Mouse (Mus musculus): ENCODE measurements around the gene 9130230L23Rik. TPM values are rescaled to one million over a fixed set of nuclear protein-coding genes. Genes with fewer than 3 reads are reported as not detected.

The 9130230L23Rik gene
- polyA plus RNA-seq, 1 experiment from 2014 or later, result 1.7 TPM

GRCm38 (mm10) chr5:66040744-66041279, 36.7 kb upstream of the 9130230L23Rik start:
- H3K36me3 ChIP-seq (ENCODE audit: insufficient read depth, low read length), result no peaks in the 10 kb centered on the region
- no peak overlapping the region for H3K4me2 ChIP-seq (replicated peaks; ENCODE audit: low read depth, low read length)
- TF ChIP-seq EP300 (IDR thresholded peaks at IDR 0.05) (no peak), CTCF (IDR thresholded peaks at IDR 0.05) (no peak)
- H3K4me1 ChIP-seq (ENCODE audit: insufficient read depth, low read depth, low read length), result peaks cover 14% of the 10 kb centered on the region
- no peak overlapping the region for H3K4me3 ChIP-seq (ENCODE audit: low read depth, low read length)
- DNase-seq (ENCODE audit: low spot score) (no peak), ATAC-seq (no peak)
- H3K9me3 ChIP-seq (ENCODE audit: low read length), result no peaks in the 10 kb centered on the region
- no peaks in the 10 kb centered on the region for H3K27me3 ChIP-seq (replicated peaks; ENCODE audit: insufficient read depth, low read length)
- H3K27ac ChIP-seq (ENCODE audit: low read length), result no peak overlapping the region
- WGBS, result 59% methylated on average over 7 of the region's 7 CpGs
- H3K9ac ChIP-seq (replicated peaks; ENCODE audit: low read depth), result no peak overlapping the region

DNA sequence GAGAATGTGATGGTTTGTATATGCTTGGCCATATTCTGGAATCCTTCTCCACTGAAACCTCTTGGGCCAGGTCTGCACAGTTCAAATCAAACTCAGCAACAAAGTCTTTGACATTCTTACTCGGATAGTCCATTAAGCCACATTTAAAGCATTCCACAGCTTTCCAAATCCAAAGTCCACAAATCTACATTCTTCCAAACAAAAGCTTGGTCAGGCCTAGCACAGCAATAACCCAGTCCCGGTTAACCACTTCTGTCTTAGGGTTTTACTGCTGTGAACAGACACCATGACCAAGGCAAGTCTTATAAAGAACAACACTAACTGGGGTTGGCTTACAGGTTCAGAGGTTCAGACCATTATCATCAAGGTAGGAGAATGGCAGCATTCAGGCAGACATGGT, 35.7 kb upstream of the 9130230L23Rik start:
- H3K4me3 ChIP-seq (ENCODE audit: low read depth, low read length), result no peak overlapping the region
- H3K27ac ChIP-seq (ENCODE audit: low read length), result no peak overlapping the region
- H3K4me1 ChIP-seq (ENCODE audit: insufficient read depth, low read depth, low read length), result peaks cover 14% of the 10 kb centered on the region
- no peak overlapping the region for H3K9ac ChIP-seq (replicated peaks; ENCODE audit: low read depth)
- no peak for DNase-seq (ENCODE audit: low spot score)
- no peaks in the 10 kb centered on the region for H3K27me3 ChIP-seq (replicated peaks; ENCODE audit: insufficient read depth, low read length)
- TF ChIP-seq CTCF (IDR thresholded peaks at IDR 0.05), result no peak
- no peak for TF ChIP-seq EP300 (IDR thresholded peaks at IDR 0.05)
- H3K9me3 ChIP-seq (ENCODE audit: low read length), result no peaks in the 10 kb centered on the region
- no peak for ATAC-seq
- no peak overlapping the region for H3K4me2 ChIP-seq (replicated peaks; ENCODE audit: low read depth, low read length)
- WGBS, result 84% methylated on average over 2 of the region's 2 CpGs
- no peaks in the 10 kb centered on the region for H3K36me3 ChIP-seq (ENCODE audit: insufficient read depth, low read length)

DNA sequence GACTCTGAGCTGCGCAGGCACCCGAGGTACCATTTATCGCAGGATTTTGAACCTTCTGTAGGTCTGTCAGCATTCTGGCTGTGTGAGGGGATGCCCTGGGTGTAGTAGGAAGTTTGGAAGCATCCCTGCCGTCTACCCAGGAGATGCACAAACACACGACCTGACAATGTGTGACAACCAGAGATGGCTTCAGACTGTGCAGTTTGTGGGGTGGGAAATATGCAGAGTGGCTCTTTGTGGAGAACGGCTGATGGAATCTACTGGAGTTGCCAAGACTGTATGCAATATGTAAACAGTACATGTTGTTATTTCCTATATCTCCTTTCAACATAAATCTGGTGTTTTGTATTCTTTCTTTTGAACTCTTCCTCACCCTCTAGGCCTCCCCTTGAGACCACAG, 33.0 kb upstream of the 9130230L23Rik start:
- ATAC-seq (peak; percentile 34; the same call in 1 of the 2 replicates), DNase-seq (ENCODE audit: low spot score) (peak; percentile 43)
- no peak overlapping the region for H3K9ac ChIP-seq (replicated peaks; ENCODE audit: low read depth)
- 48% methylated on average over 6 of the region's 6 CpGs for WGBS
- H3K27ac ChIP-seq (ENCODE audit: low read length), result no peak overlapping the region
- H3K4me1 ChIP-seq (ENCODE audit: insufficient read depth, low read depth, low read length), result peaks cover 14% of the 10 kb centered on the region
- no peaks in the 10 kb centered on the region for H3K36me3 ChIP-seq (ENCODE audit: insufficient read depth, low read length)
- no peak overlapping the region for H3K4me2 ChIP-seq (replicated peaks; ENCODE audit: low read depth, low read length)
- H3K9me3 ChIP-seq (ENCODE audit: low read length), result no peaks in the 10 kb centered on the region
- H3K4me3 ChIP-seq (ENCODE audit: low read depth, low read length), result no peak overlapping the region
- no peaks in the 10 kb centered on the region for H3K27me3 ChIP-seq (replicated peaks; ENCODE audit: insufficient read depth, low read length)
- no peak for TF ChIP-seq EP300 (IDR thresholded peaks at IDR 0.05)
- TF ChIP-seq CTCF (IDR thresholded peaks at IDR 0.05), result no peak

- 39% methylated on average over 7 of the region's 7 CpGs for WGBS
- TF ChIP-seq CTCF (IDR thresholded peaks at IDR 0.05) (no peak), EP300 (IDR thresholded peaks at IDR 0.05) (no peak)
- no peak for ATAC-seq
- H3K9ac ChIP-seq (replicated peaks; ENCODE audit: low read depth), result no peak overlapping the region
- H3K27ac ChIP-seq (ENCODE audit: low read length), result no peak overlapping the region
- no peaks in the 10 kb centered on the region for H3K27me3 ChIP-seq (replicated peaks; ENCODE audit: insufficient read depth, low read length)
- no peak overlapping the region for H3K4me3 ChIP-seq (ENCODE audit: low read depth, low read length)
- H3K36me3 ChIP-seq (ENCODE audit: insufficient read depth, low read length), result no peaks in the 10 kb centered on the region
- no peak for DNase-seq (ENCODE audit: low spot score)
- H3K4me1 ChIP-seq (ENCODE audit: insufficient read depth, low read depth, low read length), result peaks cover 14% of the 10 kb centered on the region
- H3K9me3 ChIP-seq (ENCODE audit: low read length), result no peaks in the 10 kb centered on the region
- no peak overlapping the region for H3K4me2 ChIP-seq (replicated peaks; ENCODE audit: low read depth, low read length)
Observed at GRCm38 (mm10) chr5:66036440-66037054, 32.5 kb upstream of the 9130230L23Rik start.

- Histone ChIP-seq H3K9me3 (ENCODE audit: low read length) (no peaks in the 10 kb centered on the region), H3K27ac (ENCODE audit: low read length) (no peak overlapping the region), H3K4me2 (replicated peaks; ENCODE audit: low read depth, low read length) (no peak overlapping the region), H3K4me1 (ENCODE audit: insufficient read depth, low read depth, low read length) (peaks cover 14% of the 10 kb centered on the region), H3K9ac (replicated peaks; ENCODE audit: low read depth) (no peak overlapping the region), H3K4me3 (ENCODE audit: low read depth, low read length) (no peak overlapping the region), H3K36me3 (ENCODE audit: insufficient read depth, low read length) (no peaks in the 10 kb centered on the region), H3K27me3 (replicated peaks; ENCODE audit: insufficient read depth, low read length) (no peaks in the 10 kb centered on the region)
- no peak for TF ChIP-seq EP300 (IDR thresholded peaks at IDR 0.05)
- TF ChIP-seq CTCF (IDR thresholded peaks at IDR 0.05), result no peak
- 70% methylated on average over 14 of the region's 14 CpGs for WGBS
- DNase-seq (ENCODE audit: low spot score) (no peak), ATAC-seq (no peak)
Observed at GRCm38 (mm10) chr5:66034375-66035195, 30.5 kb upstream of the 9130230L23Rik start.

DNA sequence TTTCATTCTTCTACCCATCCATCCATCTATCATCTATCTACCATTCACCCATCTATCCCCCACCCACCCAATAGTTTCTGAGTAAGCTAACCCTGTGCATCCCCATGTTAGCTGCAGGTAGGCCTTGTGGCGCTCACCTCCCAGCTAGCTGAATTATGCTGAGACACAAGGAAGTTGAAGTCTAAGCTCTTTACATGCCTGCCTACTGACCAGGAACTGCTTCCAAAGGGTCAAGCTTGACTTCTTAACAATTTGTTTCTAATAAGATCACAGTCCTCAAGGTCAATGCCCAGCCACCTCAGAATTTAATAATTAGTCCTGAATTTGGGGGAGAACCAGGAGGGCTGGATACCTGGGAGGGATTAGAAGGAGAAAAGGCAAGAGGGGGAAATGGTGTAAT, 28.7 kb upstream of the 9130230L23Rik start:
- Histone ChIP-seq H3K27me3 (replicated peaks; ENCODE audit: insufficient read depth, low read length) (no peaks in the 10 kb centered on the region), H3K9me3 (ENCODE audit: low read length) (no peaks in the 10 kb centered on the region), H3K36me3 (ENCODE audit: insufficient read depth, low read length) (no peaks in the 10 kb centered on the region), H3K4me2 (replicated peaks; ENCODE audit: low read depth, low read length) (no peak overlapping the region), H3K27ac (ENCODE audit: low read length) (no peak overlapping the region), H3K4me1 (ENCODE audit: insufficient read depth, low read depth, low read length) (peaks cover 14% of the 10 kb centered on the region), H3K9ac (replicated peaks; ENCODE audit: low read depth) (no peak overlapping the region), H3K4me3 (ENCODE audit: low read depth, low read length) (no peak overlapping the region)
- DNase-seq (ENCODE audit: low spot score) (no peak), ATAC-seq (no peak)
- WGBS, result 88% methylated on average over 1 of the region's 1 CpGs
- no peak for TF ChIP-seq CTCF (IDR thresholded peaks at IDR 0.05)
- TF ChIP-seq EP300 (IDR thresholded peaks at IDR 0.05), result no peak
